ENCODE assay signal across 24 mouse cellular contexts in genomic region chr9:91798837-91799225, GRCm38 (mm10).
DNase-seq lines count a peak whose midpoint lies in the region; ATAC-seq and TF ChIP-seq lines count a peak whose summit lies in the region.
"Had no signal": no experiment of that assay in that cellular context is flagged by ENCODE, and none has a peak within 500 bp of the region (broad histone marks: within the 10 kb centered on the region; RNA-seq: fewer than 3 reads in every experiment).

No protein-coding gene starts in this region.

- H3K4me2 ChIP-seq in forebrain, embryonic 13.5 days = no peak overlapping the region
- no peak overlapping the region for H3K4me2 ChIP-seq in forebrain, embryonic 16.5 days (ENCODE audit: low read length)
- H3K4me2 ChIP-seq: embryonic facial prominence, embryonic 13.5 days; heart, embryonic 11.5 days; hindbrain, embryonic 12.5 days; hindbrain, embryonic 15.5 days had no signal

- no peak for DNase-seq in cerebellum, adult 2 months
- no peak for DNase-seq in cerebellum, adult 9-11 months
- no peak for DNase-seq in frontal cortex, adult 2 months (ENCODE audit: extremely low spot score in 1 of 2, low spot score in 1 of 2)
- DNase-seq: adrenal gland, postnatal 10 days; adrenal gland, postnatal 36 days; B cell, adult 2 months; embryo, embryonic 11 days; gastrocnemius, adult 2 months; gastrocnemius, postnatal 14 days; heart, adult 11 months; kidney, adult 2 months had no signal

- H3K4me1 ChIP-seq in cerebellum, adult 2 months (ENCODE audit: control insufficient read depth, insufficient read depth, low read length) = peaks cover 12% of the 10 kb centered on the region; the same call in 1 of the 2 replicates
- H3K4me1 ChIP-seq in forebrain, embryonic 13.5 days = no peaks in the 10 kb centered on the region
- peaks cover 3% of the 10 kb centered on the region; the same call in 1 of the 2 replicates for H3K4me1 ChIP-seq in forebrain, embryonic 16.5 days (replicated peaks; ENCODE audit: control insufficient read depth, insufficient read depth, low read length)
- H3K4me1 ChIP-seq: embryonic facial prominence, embryonic 10.5 days; embryonic facial prominence, embryonic 13.5 days; hindbrain, embryonic 12.5 days; hindbrain, embryonic 15.5 days had no signal

- H3K27ac ChIP-seq in cerebellum, adult 2 months (ENCODE audit: insufficient read depth, low read length) = peak overlapping the region; percentile 79; the same call in 1 of the 2 replicates
- H3K27ac ChIP-seq in forebrain, embryonic 13.5 days = no peak overlapping the region
- H3K27ac ChIP-seq in forebrain, embryonic 16.5 days (ENCODE audit: low read length) = no peak overlapping the region
- H3K27ac ChIP-seq: embryonic facial prominence, embryonic 10.5 days; embryonic facial prominence, embryonic 13.5 days; gastrocnemius, adult 2 months; hindbrain, embryonic 12.5 days; hindbrain, embryonic 15.5 days had no signal

- no peaks in the 10 kb centered on the region for H3K27me3 ChIP-seq in cerebellum, adult 2 months (ENCODE audit: control insufficient read depth, insufficient read depth, low read length)
- no peaks in the 10 kb centered on the region for H3K27me3 ChIP-seq in forebrain, embryonic 13.5 days
- H3K27me3 ChIP-seq in forebrain, embryonic 16.5 days (replicated peaks; ENCODE audit: control insufficient read depth, insufficient read depth, low read length) = no peaks in the 10 kb centered on the region
- H3K27me3 ChIP-seq: CH12.LX; embryonic facial prominence, embryonic 13.5 days; hindbrain, embryonic 12.5 days; hindbrain, embryonic 15.5 days; Patski had no signal

- H3K9me3 ChIP-seq in forebrain, embryonic 13.5 days (replicated peaks) = no peaks in the 10 kb centered on the region
- H3K9me3 ChIP-seq in forebrain, embryonic 16.5 days (ENCODE audit: control insufficient read depth, low read length) = no peaks in the 10 kb centered on the region
- H3K9me3 ChIP-seq: embryonic facial prominence, embryonic 10.5 days; embryonic facial prominence, embryonic 13.5 days; G1E; hindbrain, embryonic 12.5 days; hindbrain, embryonic 15.5 days had no signal

- no peak overlapping the region for H3K9ac ChIP-seq in forebrain, embryonic 13.5 days
- no peak overlapping the region for H3K9ac ChIP-seq in forebrain, embryonic 16.5 days (replicated peaks; ENCODE audit: low read depth, low read length)
- H3K9ac ChIP-seq: embryonic facial prominence, embryonic 13.5 days; hindbrain, embryonic 12.5 days; hindbrain, embryonic 15.5 days had no signal

- no peak for TF ChIP-seq POLR2A in cerebellum, adult 2 months (IDR thresholded peaks at IDR 0.05; ENCODE audit: borderline replicate concordance, insufficient read depth, low read length)

- H3K36me3 ChIP-seq in forebrain, embryonic 13.5 days (ENCODE audit: poor library complexity, severe bottlenecking) = no peaks in the 10 kb centered on the region
- no peaks in the 10 kb centered on the region for H3K36me3 ChIP-seq in forebrain, embryonic 16.5 days (ENCODE audit: control insufficient read depth, insufficient read depth)
- H3K36me3 ChIP-seq: embryonic facial prominence, embryonic 10.5 days; embryonic facial prominence, embryonic 13.5 days; G1E; hindbrain, embryonic 12.5 days; hindbrain, embryonic 15.5 days had no signal

- 9% methylated on average over 4 of the region's 4 CpGs for WGBS in cerebellum, adult 2 months
- 92% methylated on average over 4 of the region's 4 CpGs for WGBS in forebrain, embryonic 13.5 days
- 78% methylated on average over 4 of the region's 4 CpGs for WGBS in forebrain, embryonic 16.5 days

- no peak for TF ChIP-seq CTCF in cerebellum, adult 2 months (IDR thresholded peaks at IDR 0.05; ENCODE audit: borderline replicate concordance, insufficient read depth, low read depth, low read length)

- no peak overlapping the region for H3K4me3 ChIP-seq in cerebellum, adult 2 months (replicated peaks; ENCODE audit: insufficient read depth, low read depth, low read length)
- H3K4me3 ChIP-seq in forebrain, embryonic 13.5 days = no peak overlapping the region
- no peak overlapping the region for H3K4me3 ChIP-seq in forebrain, embryonic 16.5 days (replicated peaks; ENCODE audit: low read length)
- H3K4me3 ChIP-seq: embryonic facial prominence, embryonic 10.5 days; embryonic facial prominence, embryonic 13.5 days; erythroblast, embryonic 14.5 days; gastrocnemius, adult 2 months; hindbrain, embryonic 12.5 days; hindbrain, embryonic 15.5 days had no signal

- peak; percentile 33; the same call in 1 of the 2 replicates for ATAC-seq in forebrain, embryonic 13.5 days
- no peak for ATAC-seq in forebrain, embryonic 16.5 days
- ATAC-seq in frontal cortex, adult (ENCODE audit: low TSS enrichment) = peak; percentile 23; the same call in 1 of the 2 replicates
- ATAC-seq: intestine, postnatal 0 days; Patski had no signal
